Mouse (Mus musculus) regulatory T cell (primary cell): ENCODE measurements around the gene Fam53b.

Source experiments
- in situ Hi-C: fragments of 300-600 bp; cut with MboI, MseI; formaldehyde crosslinking; loops from one replicate; pipeline ENCODE4 v1.15.1; 2025; ENCODE audit warnings: high pct_unique_total_duplicates

The Fam53b gene

GRCm38 (mm10) chr7:132767999-132768370 lies 45.7 kb downstream of the Fam53b start:
- in situ Hi-C loops: loop anchor here (5.0 to 25.0 kb wide), 2 partner anchors 34 to 1206 kb away; partner anchors contain the start of gene Bub3

- in situ Hi-C loops: loop anchor here (5.0 to 25.0 kb wide), 2 partner anchors 35 to 1205 kb away; partner anchors contain the start of gene Bub3
These were observed 46.3 kb downstream of the Fam53b start for GRCm38 (mm10) chr7:132767233-132767998.

GRCm38 (mm10) chr7:132766235-132766871 lies 47.3 kb downstream of the Fam53b start:
- in situ Hi-C loops: loop anchor here (5.0 to 25.0 kb wide), 2 partner anchors 36 to 1204 kb away; partner anchors contain the start of gene Bub3

- in situ Hi-C loops: loop anchor here (5.0 to 25.0 kb wide), 2 partner anchors 37 to 1203 kb away; partner anchors contain the start of gene Bub3
These were observed 48.0 kb downstream of the Fam53b start for GRCm38 (mm10) chr7:132765629-132766186.

GRCm38 (mm10) chr7:132764896-132765491 lies 48.7 kb downstream of the Fam53b start:
- in situ Hi-C loops: loop anchor here (5.0 to 25.0 kb wide), 3 partner anchors 37 to 1203 kb away; partner anchors contain the start of gene Bub3

GRCm38 (mm10) chr7:132764314-132764713 lies 49.4 kb downstream of the Fam53b start:
- in situ Hi-C loops: loop anchor here (5.0 to 25.0 kb wide), 2 partner anchors 42 to 1202 kb away; partner anchors contain the start of gene Bub3

GRCm38 (mm10) chr7:132763911-132764310 lies 49.8 kb downstream of the Fam53b start:
- in situ Hi-C loops: loop anchor here (5.0 to 25.0 kb wide), 2 partner anchors 42 to 1202 kb away; partner anchors contain the start of gene Bub3

GRCm38 (mm10) chr7:132763351-132763750 lies 50.3 kb downstream of the Fam53b start:
- in situ Hi-C loops: loop anchor here (5.0 to 25.0 kb wide), 2 partner anchors 41 to 1201 kb away; partner anchors contain the start of gene Bub3

- in situ Hi-C loops: loop anchor here (5.0 to 25.0 kb wide), 2 partner anchors 39 to 1199 kb away; partner anchors contain the start of gene Bub3
These were observed 52.3 kb downstream of the Fam53b start for GRCm38 (mm10) chr7:132761409-132761808.

GRCm38 (mm10) chr7:132760589-132761180 lies 53.0 kb downstream of the Fam53b start:
- in situ Hi-C loops: loop anchor here (5.0 to 25.0 kb wide), 2 partner anchors 38 to 1198 kb away; partner anchors contain the start of gene Bub3

GRCm38 (mm10) chr7:132759926-132760325 lies 53.8 kb downstream of the Fam53b start:
- in situ Hi-C loops: loop anchor here (5.0 to 25.0 kb wide), 2 partner anchors 38 to 1198 kb away; partner anchors contain the start of gene Bub3

GRCm38 (mm10) chr7:132759405-132759891 lies 54.2 kb downstream of the Fam53b start:
- in situ Hi-C loops: loop anchor here (25.0 kb wide), 1 partner anchor 1197 kb away; the partner anchor contains the start of gene Bub3

GRCm38 (mm10) chr7:132758875-132759274 lies 54.8 kb downstream of the Fam53b start:
- in situ Hi-C loops: loop anchor here (25.0 kb wide), 1 partner anchor 1197 kb away; the partner anchor contains the start of gene Bub3

- in situ Hi-C loops: loop anchor here (25.0 kb wide), 1 partner anchor 1194 kb away; the partner anchor contains the start of gene Bub3
These were observed 57.4 kb downstream of the Fam53b start for GRCm38 (mm10) chr7:132756325-132756724.

GRCm38 (mm10) chr7:132754389-132754750 lies 59.3 kb downstream of the Fam53b start:
- in situ Hi-C loops: loop anchor here (25.0 kb wide), 1 partner anchor 1192 kb away; the partner anchor contains the start of gene Bub3

GRCm38 (mm10) chr7:132753518-132754388 lies 59.9 kb downstream of the Fam53b start:
- in situ Hi-C loops: loop anchor here (25.0 kb wide), 1 partner anchor 1191 kb away; the partner anchor contains the start of gene Bub3

GRCm38 (mm10) chr7:132751716-132752115 lies 62.0 kb downstream of the Fam53b start:
- in situ Hi-C loops: loop anchor here (25.0 kb wide), 1 partner anchor 1189 kb away; the partner anchor contains the start of gene Bub3

- in situ Hi-C loops: no loop called here
These were observed 64.2 kb downstream of the Fam53b start for GRCm38 (mm10) chr7:132749504-132749903.
